Mouse (Mus musculus) spleen, adult 18-20 months (tissue): ENCODE data around the gene Mgat4e.

Experiments
- DNase-seq, 2 experiments: peaks; one replicate each; pipeline ENCODE4 v3.0.0; 2022; ENCODE audit warnings: mixed read lengths in 2 of 2

Mgat4e gene

GRCm38 (mm10) chr1:134513312-134513860 is 36.1 kb downstream of the Mgat4e start:
- no peak for DNase-seq

- DNase-seq, result no peak
Observed at GRCm38 (mm10) chr1:134512584-134512983, 36.9 kb downstream of the Mgat4e start.

GRCm38 (mm10) chr1:134512183-134512582 is 37.3 kb downstream of the Mgat4e start:
- DNase-seq, result no peak

GRCm38 (mm10) chr1:134510018-134510417 is 39.5 kb downstream of the Mgat4e start:
- no peak for DNase-seq

GRCm38 (mm10) chr1:134506201-134506600 is 43.3 kb downstream of the Mgat4e start:
- no peak for DNase-seq

- DNase-seq, result no peak
Observed at GRCm38 (mm10) chr1:134500916-134501315, 48.6 kb downstream of the Mgat4e start.

GRCm38 (mm10) chr1:134495991-134496390 is 53.5 kb downstream of the Mgat4e start:
- DNase-seq, result no peak

GRCm38 (mm10) chr1:134495216-134495539 is 54.3 kb downstream of the Mgat4e start:
- DNase-seq, result no peak

GRCm38 (mm10) chr1:134494428-134495215 is 54.9 kb downstream of the Mgat4e start, which contains the start of gene Rabif:
TSS of gene Rabif (plus strand) at chr1:134494648.
- DNase-seq, result peak; percentile 98 to 99

GRCm38 (mm10) chr1:134493956-134494355 is 55.5 kb downstream of the Mgat4e start:
- no peak for DNase-seq

GRCm38 (mm10) chr1:134493496-134493895 is 56.0 kb downstream of the Mgat4e start:
- DNase-seq, result no peak

GRCm38 (mm10) chr1:134492276-134492675 is 57.2 kb downstream of the Mgat4e start:
- DNase-seq, result no peak
